Mouse (Mus musculus): ENCODE results near the gene Gm3404. TPM values are rescaled to one million over a fixed set of nuclear protein-coding genes. Genes with fewer than 3 reads are reported as not detected.
A peak's percentile ranks its signal among the peaks of the same experiment; 100 is the strongest.
"Not testable (repeated sequence)": the region's sequence is repeated elsewhere in the genome, so short reads cannot be mapped to it uniquely, and the experiment has no call there.

Gm3404 gene
- not detected for total RNA-seq (2021)
- long read RNA-seq, experiment 1 = 0 reads
- long read RNA-seq, experiment 2 = 0 reads

- DNase-seq (ENCODE audit: low spot score in 2 of 2) = not testable (repeated sequence)
Observed at GRCm38 (mm10) chr5:146525501-146525900, at the start of gene Gm3404. Gene Gm3404 (plus strand): TSS chr5:146525801.

- peak; percentile 19 to 30 for DNase-seq (ENCODE audit: low spot score in 2 of 2)
Observed at GRCm38 (mm10) chr5:146479564-146479963, 46.0 kb upstream of the Gm3404 start.

DNA sequence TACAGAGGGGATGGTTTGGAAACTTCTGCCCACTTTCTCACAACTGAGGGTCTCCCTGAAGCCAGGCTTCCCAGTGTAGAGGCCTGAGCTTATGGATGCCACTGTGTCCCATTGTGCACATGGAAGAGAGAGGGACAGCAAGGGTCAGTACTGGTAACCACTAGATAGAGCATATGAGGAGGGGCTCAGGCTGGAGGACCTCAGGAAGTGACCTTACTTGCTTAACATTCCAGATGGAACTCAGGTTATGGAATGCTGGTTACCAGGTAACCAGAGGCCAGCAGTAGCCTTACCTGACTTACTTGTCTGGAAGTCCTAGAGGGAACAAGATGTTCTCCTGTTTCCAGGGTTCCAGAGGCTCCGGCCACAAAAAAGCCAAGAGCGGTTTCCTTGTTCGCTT is 43.9 kb upstream of the Gm3404 start, which contains the start of gene Gm6408:
TSS of gene Gm6408 (plus strand) at position 301 of the 400 bp plus-strand sequence.
- not testable (repeated sequence) for DNase-seq (ENCODE audit: low spot score in 2 of 2)

- DNase-seq (ENCODE audit: low spot score in 2 of 2) = peak in 1 of 2 experiments; percentile 21
Observed at GRCm38 (mm10) chr5:146488959-146489358, 36.6 kb upstream of the Gm3404 start.

DNA sequence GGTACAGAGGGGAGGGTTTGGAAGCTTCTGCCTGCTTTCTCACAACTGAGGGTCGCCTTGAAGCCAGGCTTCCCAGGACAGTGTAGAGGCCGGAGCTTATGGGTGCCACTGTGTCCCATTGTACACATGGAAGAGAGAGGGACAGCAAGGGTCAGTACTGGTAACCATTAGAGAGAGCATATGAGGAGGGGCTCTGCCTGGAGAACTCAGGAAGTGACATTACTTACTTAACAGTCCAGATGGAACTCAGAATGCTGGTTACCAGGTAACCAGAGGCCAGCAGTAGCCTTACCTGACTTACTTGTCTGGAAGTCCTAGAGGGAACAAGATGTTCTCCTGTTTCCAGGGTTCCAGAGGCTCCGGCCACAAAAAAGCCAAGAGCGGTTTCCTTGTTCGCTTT is 34.5 kb upstream of the Gm3404 start, which contains the start of gene Gm6370:
TSS of gene Gm6370 (plus strand) at position 301 of the 400 bp plus-strand sequence.
- not testable (repeated sequence) for DNase-seq (ENCODE audit: low spot score in 2 of 2)

- not testable (repeated sequence) for DNase-seq (ENCODE audit: low spot score in 2 of 2)
Observed at GRCm38 (mm10) chr5:146502099-146502498, 23.5 kb upstream of the Gm3404 start, which contains the start of gene 4930449I24Rik. Gene 4930449I24Rik (plus strand): TSS chr5:146502399.

- DNase-seq (ENCODE audit: low spot score in 2 of 2) = not testable (repeated sequence)
Observed at GRCm38 (mm10) chr5:146513823-146514222, 11.8 kb upstream of the Gm3404 start, which contains the start of gene Gm3402. Gene Gm3402 (plus strand): TSS chr5:146514123.

DNA sequence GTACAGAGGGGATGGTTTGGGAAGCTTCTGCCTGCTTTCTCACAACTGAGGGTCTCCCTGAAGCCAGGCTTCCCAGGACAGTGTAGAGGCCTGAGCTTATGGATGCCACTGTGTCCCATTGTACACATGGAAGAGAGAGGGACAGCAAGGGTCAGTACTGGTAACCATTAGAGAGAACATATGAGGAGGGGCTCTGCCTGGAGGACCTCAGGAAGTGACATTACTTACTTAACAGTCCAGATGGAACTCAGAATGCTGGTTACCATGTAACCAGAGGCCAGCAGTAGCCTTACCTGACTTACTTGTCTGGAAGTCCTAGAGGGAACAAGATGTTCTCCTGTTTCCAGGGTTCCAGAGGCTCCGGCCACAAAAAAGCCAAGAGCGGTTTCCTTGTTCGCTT is 11.7 kb downstream of the Gm3404 start, which contains the start of gene Gm3409:
TSS of gene Gm3409 (plus strand) at position 301 of the 400 bp plus-strand sequence.
- DNase-seq (ENCODE audit: low spot score in 2 of 2) = not testable (repeated sequence)

- DNase-seq (ENCODE audit: low spot score in 2 of 2) = not testable (repeated sequence)
Observed at GRCm38 (mm10) chr5:146555836-146556235, 30.2 kb downstream of the Gm3404 start, which contains the start of gene Gm3415. Gene Gm3415 (plus strand): TSS chr5:146556136.

GRCm38 (mm10) chr5:146564259-146564658 is 38.7 kb downstream of the Gm3404 start:
- DNase-seq (ENCODE audit: low spot score in 2 of 2) = no peak

DNA sequence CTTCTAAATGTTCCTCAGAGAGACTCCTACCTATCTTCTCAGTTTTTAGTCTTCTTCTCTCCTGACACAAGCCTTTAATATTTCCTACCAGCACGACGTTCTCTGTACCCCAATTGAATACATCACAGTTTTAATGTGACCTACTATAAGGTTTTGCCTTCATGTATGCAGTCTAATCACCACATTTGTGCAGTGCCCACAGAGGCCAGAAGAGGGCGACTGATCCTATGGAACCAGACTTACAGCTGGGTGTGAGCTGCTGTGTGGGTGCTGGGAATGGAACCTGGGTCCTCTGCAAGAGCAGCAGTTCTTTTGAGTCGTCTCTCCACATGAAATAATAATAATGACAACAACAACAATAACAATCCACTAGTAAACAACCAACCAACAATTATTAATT is 41.5 kb downstream of the Gm3404 start:
- DNase-seq (ENCODE audit: low spot score in 2 of 2) = no peak

DNA sequence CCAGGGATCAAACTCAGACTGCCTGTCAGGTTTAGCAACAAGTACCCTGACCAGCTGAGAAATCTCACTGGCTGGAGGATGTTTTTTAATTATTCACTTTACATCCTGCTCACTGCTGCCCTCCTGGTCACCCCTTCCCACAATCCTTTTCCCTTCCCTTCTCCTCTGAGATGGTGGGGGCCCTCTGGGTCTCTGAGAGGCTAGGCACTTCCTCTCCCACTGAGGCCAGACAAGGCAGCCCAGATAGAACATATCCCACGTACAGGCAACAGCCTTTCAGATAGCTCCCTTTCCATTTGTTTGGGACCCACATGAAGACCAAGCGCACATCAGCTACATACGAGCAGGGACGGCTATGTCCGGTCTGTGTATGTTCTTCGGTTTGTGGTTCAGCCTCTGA is 44.6 kb downstream of the Gm3404 start:
- DNase-seq (ENCODE audit: low spot score in 2 of 2) = not testable (repeated sequence)

DNA sequence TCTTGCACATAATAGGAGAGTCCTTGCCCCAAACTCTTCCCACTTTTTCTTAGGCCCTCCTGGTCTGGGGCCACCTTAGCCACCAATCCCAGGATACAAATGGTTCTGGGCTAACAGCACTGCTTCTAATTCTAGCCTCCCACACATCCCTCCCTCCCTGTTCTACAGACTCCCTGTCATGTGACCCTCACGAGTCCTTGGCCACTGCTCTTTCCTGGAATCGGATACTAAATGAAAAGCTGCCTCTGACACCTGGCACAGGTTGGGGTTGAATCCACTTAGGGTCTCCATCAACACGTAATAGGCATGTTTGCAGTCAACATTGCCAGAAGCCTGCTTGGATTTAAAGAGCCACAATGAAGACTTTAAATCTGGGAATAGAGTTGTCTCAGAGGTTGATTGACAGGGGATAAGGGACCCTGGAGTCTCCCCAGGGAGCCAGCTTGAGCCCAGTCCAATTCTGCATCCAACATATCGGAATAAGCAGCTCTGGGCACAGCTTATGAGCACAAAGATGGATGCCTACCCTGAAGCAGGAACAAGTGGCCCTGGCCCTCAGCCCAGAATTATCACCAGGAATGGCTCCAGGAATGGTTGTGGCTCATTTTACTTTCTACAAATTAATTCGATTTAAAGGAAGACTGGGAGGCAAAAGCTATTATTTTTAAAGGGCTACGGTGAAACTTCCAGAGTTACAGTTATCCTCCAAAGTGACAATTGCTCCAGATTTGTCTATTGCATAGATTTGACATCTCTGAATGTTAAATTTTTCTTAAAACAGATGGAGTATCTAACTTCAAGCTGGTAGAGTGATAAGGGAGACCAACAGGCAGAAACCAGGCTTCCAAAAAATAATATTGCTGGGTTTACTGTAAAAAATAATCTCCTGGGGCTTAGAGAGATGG is 46.5 kb downstream of the Gm3404 start:
- not testable (repeated sequence) for DNase-seq (ENCODE audit: low spot score in 2 of 2)

- not testable (repeated sequence) for DNase-seq (ENCODE audit: low spot score in 2 of 2)
Observed at GRCm38 (mm10) chr5:146572735-146573042, 47.1 kb downstream of the Gm3404 start.

GRCm38 (mm10) chr5:146576668-146577067 is 51.1 kb downstream of the Gm3404 start:
- DNase-seq (ENCODE audit: low spot score in 2 of 2) = no peak

Other genes starting within 250 kb of the Gm3404 start
- 10 to 100 TPM; 12.7 to 21.1 TPM for gene Wasf3, start 140.8 kb upstream of the Gm3404 start, total RNA-seq (2021)
- gene Gm6408, start 43.8 kb upstream of the Gm3404 start, total RNA-seq (2021) = not detected
- gene Gm6370, start 34.4 kb upstream of the Gm3404 start, total RNA-seq (2021) = not detected
- not detected for gene 4930449I24Rik, start 23.4 kb upstream of the Gm3404 start, total RNA-seq (2021)
- not detected for gene Gm3402, start 11.7 kb upstream of the Gm3404 start, total RNA-seq (2021)
- gene Gm3409, start 11.8 kb downstream of the Gm3404 start, total RNA-seq (2021) = not detected
- not detected for gene Gm3415, start 30.3 kb downstream of the Gm3404 start, total RNA-seq (2021)
- under 1 TPM in 1 of 2 experiments, not detected in 1; 0.43 TPM for gene Gpr12, start 59.4 kb downstream of the Gm3404 start, total RNA-seq (2021)